Mouse (Mus musculus): ENCODE data around the gene Tcea3.

The Tcea3 gene

GRCm38 (mm10) chr4:136282621-136283480, 35.3 kb downstream of the Tcea3 start:
- DNase-seq = no peak

DNA sequence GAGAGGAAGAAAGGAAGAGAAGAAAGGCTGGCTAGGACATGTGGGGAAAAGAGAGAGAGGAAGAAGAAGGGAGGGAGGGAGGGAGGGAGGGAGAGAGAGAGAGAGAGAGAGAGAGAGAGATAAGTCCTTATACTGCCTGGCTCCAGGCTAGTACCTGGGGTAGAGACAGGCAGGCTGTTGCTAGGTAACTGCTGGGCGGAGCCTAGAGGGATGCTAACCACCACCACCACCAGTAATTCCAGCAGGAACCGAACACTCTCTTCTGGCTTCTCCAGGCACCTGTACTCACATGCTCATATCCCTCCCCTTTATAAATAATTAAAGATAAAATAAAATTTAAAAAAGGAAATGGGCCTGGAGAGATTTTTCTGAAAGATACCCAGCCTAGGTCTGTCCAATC, 36.3 kb downstream of the Tcea3 start:
- no peak for DNase-seq

DNA sequence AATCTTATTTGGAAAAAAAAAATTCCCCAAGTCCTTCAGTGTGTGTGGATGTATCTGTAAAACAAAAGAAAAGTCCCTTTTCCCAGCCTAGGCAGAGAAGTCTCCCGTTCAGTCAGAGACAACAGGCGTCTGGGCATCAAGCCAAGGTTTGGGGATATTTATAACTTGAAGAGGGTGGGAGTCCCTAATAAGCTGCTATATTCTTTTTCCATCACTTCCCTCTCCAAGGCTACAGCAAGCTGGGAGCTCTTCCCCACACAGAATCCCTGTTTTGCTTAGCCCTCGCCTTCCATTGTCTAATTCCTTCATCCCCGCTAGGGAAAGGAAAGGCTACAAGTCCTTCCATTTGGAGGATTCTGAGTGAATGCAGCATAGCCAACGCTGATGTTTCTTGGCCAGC, 36.9 kb downstream of the Tcea3 start, which contains the start of gene Zfp46:
TSS of gene Zfp46 (plus strand) at position 229 of the 400 bp plus-strand sequence.
- no peak for DNase-seq

DNA sequence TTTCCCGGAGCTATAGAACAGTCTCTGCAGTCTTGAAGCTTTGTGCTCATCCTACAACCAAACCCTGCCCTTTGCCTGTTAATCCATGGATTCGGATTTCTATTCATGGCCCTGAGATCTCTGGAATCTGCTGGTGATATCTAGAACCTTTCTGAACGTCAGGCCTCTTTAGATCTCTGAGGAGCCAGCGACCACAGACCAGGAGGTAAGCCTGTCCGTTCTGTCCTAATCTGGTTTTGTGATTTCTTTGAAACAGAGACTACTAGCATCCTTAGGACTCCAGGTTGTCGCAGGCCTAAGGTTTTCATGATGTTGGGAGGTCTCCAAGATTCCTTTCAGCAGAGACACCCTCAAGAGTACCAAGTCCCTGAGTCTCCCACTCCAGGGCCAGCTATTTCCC, 37.4 kb downstream of the Tcea3 start:
- DNase-seq = no peak

GRCm38 (mm10) chr4:136285348-136285810, 37.9 kb downstream of the Tcea3 start:
- DNase-seq = peak; percentile 91

- peak; percentile 97 for DNase-seq
These were observed 38.4 kb downstream of the Tcea3 start for GRCm38 (mm10) chr4:136285811-136286371.

GRCm38 (mm10) chr4:136289918-136290780, 42.6 kb downstream of the Tcea3 start:
- no peak for DNase-seq

GRCm38 (mm10) chr4:136290781-136291595, 43.5 kb downstream of the Tcea3 start:
- DNase-seq = no peak

- DNase-seq = no peak
These were observed 44.2 kb downstream of the Tcea3 start for GRCm38 (mm10) chr4:136291692-136292091.

GRCm38 (mm10) chr4:136295941-136296340, 48.4 kb downstream of the Tcea3 start:
- DNase-seq = no peak

DNA sequence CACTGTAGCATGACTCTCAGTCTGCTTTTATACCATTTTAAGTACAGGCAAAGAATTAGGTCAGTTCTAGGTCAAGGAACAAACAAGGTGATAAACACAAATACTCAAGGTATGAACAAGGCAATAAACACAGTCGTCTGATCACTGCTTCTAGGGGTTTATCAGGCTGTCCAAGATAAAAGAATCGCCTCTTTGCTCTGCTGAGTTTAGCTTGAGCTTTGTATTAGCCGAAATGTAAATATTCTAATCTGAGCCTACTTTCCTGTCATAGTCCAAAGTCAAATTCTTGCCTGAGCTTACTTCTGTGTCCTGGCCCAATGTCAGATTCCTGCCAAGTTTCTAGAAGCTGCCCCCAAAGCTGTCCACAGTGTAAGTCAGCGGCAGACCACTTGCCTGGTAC, 54.9 kb downstream of the Tcea3 start:
- no peak for DNase-seq

GRCm38 (mm10) chr4:136304181-136304580, 56.7 kb downstream of the Tcea3 start:
- DNase-seq = no peak

- no peak for DNase-seq
These were observed 60.8 kb downstream of the Tcea3 start for GRCm38 (mm10) chr4:136308355-136308754.

DNA sequence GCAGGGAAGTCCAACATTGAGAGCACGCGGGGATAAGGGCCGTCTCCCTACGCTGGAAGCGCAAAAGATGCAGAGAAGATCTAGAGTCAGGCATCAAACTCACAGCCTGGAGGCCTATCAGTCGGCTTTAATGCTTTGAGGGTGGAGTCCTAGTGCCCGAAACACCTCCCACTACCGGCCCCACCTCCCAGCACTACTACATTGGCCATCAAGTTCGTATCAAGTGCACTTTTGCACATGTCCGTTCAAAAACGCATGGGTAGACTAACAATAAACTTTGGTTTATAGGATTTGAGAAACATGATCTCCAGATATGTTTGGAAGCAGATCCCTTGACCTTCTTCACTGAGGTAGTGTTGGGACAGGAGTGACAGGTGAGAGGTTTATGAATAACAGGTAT, 62.3 kb downstream of the Tcea3 start:
- peak; percentile 65 for DNase-seq

DNA sequence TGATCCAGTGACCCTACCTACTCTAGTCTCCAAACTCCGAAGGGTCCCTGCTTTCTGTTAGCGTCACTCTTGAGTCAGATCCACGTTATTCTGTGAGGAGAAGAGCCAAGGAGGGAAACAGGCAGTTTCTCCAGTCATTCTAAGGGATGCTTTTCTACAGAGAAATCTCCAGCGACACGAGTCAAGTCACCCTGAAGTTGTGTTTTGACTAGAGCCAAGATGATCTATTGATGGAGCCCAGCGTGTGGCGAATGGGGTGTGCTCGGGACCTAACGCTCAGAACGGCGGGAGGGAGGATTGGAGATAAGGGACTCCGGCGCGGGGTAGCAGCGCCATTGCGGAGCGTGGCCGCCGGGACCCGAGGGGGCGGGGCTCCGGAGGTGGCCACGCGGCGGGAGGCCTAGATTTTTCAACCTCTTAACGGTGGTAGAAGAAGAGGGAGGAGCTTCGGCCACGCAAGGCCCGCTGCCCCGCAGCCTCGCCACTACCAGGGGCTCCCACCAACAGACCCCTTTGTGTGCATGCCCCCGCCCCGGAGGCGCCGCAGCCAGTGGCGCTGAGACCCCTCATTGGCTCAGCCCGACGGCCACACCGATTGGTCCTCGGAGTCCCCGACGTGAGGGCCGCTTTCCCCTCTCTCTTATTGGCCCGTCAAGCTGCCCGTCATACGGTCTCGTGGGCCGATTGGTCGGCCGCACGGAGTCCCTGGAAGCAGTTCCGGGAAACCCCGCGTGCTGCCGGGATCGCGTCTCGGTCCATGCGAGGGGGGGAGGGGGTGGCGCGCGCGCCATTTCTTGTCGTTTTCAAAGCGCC, 62.9 kb downstream of the Tcea3 start, which contains the start of gene Hnrnpr:
TSS of gene Hnrnpr (plus strand) at position 714 of the 813 bp plus-strand sequence.
- peak; percentile 99 for DNase-seq

DNA sequence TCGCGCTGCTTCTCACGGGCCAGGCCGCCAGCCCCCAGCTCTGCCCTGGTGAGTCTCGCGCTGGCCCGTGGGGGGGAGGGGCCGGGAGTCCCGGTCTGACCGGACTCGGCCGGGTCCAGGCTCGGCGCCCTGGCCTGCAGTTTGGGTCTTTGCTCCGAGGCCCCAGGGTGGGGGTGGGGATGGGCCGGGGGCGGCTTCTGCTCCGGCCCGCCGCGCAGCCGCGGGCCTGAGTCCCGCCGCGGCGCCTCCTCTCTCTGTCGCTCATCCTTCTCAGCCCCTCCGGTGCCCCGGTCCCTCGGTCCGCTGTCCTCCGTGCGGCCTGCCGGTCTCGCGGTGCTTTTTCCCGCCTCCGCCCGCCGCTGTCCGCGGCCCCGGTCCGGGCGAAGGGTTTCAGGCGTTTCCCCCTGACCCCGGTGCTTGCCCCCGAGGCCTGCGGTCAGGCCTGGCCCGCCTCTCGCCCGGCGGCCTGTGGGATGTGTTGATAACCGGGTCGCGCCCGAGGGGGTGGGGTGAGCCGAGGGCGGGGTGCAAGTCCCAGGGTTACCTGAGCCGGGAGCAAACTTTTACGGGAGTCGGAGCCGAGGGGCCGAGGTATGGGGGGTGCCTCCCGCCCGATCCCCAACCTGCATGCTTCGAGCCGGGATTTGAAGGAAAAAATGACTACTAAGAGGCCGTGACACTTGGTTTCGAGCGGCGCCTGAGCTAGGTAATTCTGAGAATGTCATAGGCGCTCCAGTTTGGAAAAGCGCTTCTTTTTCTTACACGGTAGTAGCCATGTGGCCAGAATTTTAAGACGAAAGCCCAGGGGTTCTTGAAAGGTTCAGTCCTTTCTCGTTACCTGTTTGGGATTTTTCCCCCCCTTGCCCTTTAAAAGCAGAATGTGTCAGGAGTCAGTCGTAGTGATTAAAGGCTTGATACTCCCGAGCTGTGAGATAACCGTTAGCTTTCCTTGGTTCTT, 63.8 kb downstream of the Tcea3 start:
- DNase-seq = peak; percentile 65

- DNase-seq = no peak
These were observed 65.1 kb downstream of the Tcea3 start for GRCm38 (mm10) chr4:136312616-136313015.

GRCm38 (mm10) chr4:136317667-136318066, 70.1 kb downstream of the Tcea3 start:
- DNase-seq = no peak

DNA sequence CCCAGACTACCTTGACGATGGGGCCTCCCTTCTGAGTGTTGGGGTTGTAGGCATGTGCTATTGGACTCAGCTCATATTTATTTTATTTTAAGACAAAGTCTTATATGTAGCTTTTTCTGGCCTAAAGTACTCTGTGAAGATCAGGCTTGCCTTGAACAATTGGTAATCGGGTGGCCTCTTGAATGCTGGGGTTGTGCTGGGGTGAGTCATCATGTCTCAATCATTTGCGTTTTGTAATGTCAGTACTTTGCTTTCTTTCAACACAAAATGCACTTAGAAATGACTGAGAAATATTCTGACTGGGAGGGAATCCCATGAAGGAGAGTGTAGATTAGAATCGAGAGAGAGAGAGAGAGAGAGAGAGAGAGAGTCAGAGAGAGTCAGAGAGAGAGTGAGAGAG, 72.5 kb downstream of the Tcea3 start:
- DNase-seq = no peak

GRCm38 (mm10) chr4:136324226-136324625, 76.7 kb downstream of the Tcea3 start:
- DNase-seq = no peak
